Mouse (Mus musculus) cerebellum, postnatal 4 days (tissue): ENCODE data around the gene Nt5c3b.
A peak's percentile ranks its signal among the peaks of the same experiment; 100 is the strongest.

Source experiments
- DNase-seq, 2 experiments: peaks; one replicate each; pipeline ENCODE4 v3.0.0; 2022; ENCODE audit warnings: low spot score in 2 of 2, mixed read lengths in 1 of 2

Nt5c3b gene

DNA sequence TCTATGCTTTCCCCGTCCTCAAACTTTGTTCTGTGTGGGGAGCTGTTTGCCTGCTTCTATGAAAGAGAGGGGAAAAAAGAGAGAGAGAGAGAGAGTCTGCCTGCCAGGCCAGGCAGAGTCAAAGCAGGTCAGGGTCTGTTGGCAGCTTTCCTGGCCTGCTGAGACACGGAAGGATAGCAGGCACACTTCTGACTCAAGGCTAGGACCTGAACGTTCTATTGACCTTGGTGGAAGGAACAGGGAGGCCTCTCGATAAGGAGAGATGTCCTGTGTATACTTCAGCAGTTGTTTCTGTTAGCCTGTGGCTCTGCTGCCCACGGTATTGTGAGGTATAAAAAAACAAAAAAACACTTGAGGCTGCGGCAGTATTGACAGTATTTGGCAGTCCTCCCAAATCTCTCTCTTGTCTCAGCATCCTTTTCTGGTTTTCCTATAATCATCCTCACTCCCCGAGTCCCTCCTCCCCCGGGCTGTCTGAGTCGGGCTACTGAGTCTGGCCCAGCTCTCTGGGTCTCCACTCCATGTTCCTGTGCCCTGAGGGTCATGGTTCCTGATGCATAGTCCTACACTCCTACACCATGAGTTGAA lies 12.9 kb downstream of the Nt5c3b start:
- DNase-seq, result no peak

DNA sequence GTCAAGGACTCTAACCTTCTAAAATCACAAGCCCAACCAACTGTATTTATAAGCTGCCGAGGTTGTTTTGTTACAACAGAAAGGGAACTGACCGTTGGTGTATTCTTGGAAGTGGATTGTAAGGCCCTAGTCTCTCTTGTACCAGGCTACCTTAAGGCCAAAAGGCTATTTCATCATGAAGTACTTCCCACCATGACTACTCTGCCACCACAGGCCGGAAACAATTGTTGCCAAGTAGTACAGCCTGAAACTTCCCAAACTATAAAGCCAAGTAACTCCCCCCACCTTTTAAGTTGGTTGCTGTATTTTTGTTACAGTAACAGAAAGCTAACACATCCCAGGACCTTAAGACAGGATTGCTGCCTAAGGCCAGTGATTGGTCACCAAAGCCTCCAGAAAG lies 14.8 kb downstream of the Nt5c3b start:
- no peak for DNase-seq

DNA sequence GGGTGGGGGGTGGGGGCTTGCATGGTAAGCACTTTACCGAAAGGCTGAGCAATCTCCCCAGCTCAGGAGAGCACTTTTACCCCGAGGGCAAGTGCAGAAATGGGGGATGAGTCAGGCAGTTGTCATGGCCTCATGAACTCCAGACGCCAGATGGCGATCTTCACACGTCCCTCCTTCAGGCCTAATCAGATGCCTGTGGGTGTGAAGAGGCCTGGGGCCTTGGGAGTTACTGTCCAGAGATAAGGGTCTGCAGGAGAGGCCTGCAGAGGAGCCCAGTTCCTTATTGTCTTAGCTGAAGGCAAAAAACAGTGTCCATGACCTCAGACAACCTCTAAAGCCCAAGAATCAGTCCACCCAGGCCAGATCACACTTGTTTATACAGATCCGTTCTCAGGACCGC lies 15.8 kb downstream of the Nt5c3b start:
- DNase-seq, result peak in 1 of 2 experiments; percentile 62

DNA sequence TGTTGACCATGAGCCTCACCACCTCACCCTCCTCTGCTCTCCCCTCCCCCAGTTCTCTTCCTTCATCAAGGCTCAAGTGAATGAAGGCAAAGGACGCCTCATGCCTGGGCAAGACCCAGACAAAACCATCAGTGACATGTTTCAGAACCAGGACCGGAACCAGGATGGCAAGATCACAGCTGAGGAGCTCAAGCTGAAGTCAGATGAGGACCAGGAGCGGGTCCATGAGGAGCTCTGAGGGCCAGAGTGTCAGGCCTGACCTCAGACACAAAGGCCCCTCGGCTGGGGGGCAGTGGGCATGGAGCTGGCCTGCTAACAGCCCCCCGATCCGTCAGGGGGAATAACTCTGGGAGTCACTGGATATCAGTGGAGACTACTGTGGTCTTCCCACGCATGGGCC lies 17.8 kb downstream of the Nt5c3b start:
- DNase-seq, result no peak

DNA sequence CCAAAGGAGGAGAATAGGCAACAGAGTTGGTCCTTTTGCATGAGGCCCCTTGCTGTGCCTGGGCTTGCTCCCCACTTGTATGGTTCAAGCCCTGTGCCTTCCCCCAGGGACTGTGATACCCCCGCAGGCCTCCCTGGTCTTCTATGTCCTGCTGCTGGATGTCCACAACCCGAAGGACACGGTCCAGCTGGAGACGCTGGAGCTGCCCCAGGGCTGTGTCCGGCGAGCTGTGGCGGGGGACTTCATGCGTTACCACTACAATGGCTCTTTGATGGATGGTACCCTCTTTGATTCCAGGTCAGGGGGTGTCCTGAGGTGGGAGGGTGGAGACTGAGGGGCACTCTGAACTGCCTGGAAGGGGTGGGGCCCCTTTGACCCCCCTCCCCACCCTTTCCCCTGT lies 20.1 kb downstream of the Nt5c3b start:
- DNase-seq, result no peak

DNA sequence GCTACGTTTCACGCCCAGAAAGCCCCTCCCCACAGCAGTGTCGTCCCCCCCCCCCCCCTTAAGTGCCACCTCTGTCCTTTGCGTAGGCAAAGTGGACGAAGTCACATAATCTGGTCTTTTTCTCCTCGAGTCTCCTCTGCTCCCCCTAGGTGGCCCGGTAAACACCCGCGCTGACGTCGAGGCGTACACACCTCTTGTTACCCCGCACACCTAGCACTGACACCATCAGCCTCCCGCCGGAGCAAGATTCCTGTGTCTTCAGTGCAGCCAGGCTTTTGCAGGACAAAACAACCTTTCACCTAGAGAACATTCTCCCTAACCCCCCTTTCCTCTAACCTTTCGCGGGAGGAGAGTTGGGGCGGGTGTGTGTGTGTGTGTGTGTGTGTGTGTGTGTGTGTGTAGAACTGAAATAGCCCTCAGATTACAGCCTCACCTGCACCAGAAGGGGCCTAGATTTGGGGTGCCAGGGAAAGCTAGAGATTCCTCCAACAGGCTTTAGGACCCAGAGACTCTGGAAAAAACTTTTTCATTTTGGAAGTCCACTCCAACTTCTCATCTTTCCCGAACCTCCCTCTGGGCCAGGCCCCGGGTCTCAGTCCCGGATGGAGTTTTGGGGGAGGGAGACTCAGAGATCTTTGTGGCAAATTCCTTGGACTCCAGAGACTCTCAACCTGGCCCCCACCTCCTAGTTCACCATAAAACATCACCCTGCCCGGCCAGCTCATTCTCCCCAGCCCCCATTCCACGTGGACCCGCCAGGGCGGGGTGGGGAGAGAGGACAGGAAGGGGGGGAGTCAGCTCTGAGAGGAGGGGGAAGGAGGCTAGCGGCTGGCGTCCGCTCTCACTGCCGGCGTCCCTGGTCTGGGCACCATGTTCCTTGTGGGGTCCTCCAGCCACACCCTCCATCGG lies 26.4 kb downstream of the Nt5c3b start, which contains the start of gene Fkbp10:
TSS of gene Fkbp10 (plus strand) at position 784 of the 909 bp plus-strand sequence.
- no peak for DNase-seq

DNA sequence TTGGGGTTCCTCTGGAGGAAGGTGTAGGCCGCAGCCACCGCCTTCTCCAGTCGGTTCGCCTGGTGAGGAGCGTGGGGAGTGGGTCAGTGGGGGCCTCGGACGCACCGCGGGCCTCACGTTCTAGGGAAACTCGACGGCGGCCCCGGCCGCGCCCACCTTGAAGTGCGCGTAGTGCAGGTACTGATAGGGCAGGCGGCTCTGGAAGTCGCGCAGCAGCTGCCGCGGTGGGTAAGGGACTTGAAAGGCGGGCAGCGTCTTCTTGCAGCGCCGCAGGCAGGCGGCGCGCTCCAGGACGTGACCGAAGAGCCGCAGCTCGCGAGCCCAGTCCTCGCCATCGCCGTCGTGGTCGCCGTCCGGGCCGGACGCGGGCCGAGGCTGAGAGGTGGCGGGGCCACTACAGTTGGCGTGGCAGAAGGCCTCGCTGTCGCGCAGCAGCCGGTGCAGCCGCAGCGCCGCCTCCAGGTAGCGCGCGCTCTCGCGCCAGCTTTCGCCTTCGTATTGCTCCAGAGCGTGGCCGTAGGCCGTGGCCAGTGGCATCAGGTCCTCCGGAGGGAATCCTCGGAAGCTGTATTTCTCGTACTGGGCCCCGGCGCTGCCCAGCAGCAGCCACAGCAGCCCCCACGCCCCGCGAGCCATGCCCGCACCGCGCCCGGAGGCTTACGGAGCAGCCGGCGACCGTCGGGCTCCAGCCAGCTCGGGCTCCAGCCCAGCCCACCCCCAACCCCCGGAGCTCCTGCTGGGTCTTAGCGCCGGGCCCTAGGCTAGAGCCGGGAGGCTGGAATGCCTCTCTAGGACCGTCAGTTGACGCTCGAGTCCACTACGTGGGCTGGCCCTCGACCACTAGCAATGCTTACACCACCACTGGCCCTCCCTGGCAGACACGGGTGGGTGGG lies 27.3 kb downstream of the Nt5c3b start, which contains the start of gene P3h4:
TSS of gene P3h4 (minus strand) at position 816 of the 893 bp plus-strand sequence.
- peak; percentile 68 to 87 for DNase-seq

DNA sequence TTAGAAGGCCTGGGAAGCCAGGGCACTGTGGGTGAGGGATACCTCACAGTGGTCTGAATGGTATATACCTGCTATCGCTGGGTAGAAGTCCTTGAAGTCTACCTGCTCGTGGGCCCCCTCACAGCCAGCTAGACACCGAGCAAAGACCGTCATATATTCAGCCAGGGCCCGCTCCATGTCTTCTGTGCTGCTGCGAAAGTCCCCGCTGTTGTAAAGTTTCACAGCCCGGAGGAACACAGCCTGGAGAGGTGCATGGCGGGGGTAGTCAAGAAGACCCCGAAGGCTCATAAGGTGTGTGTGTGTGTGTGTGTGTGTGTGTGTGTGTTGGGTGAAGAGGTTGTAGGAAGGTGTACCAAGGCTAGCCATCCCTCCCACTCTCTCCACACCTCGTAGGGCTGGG lies 28.1 kb downstream of the Nt5c3b start:
- DNase-seq, result no peak

DNA sequence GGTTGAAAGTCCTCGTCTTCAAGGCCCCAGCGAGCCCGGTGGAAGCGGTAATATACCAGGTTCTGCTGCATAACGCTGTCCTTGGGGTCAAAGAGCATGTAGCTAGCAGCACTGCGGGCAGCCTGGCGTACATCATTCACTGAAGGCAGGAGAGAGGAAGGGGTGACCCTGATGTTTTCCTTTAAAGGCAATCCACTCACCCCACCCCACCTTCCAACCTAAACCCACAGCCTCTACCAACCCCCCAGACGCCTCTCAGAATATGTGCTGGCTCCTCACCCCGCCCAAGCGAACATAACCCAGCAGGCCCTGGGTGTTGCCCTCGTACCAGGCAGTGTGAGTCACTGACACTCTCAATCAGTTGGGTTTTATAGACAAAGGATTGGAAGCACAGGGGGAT lies 29.9 kb downstream of the Nt5c3b start:
- no peak for DNase-seq

DNA sequence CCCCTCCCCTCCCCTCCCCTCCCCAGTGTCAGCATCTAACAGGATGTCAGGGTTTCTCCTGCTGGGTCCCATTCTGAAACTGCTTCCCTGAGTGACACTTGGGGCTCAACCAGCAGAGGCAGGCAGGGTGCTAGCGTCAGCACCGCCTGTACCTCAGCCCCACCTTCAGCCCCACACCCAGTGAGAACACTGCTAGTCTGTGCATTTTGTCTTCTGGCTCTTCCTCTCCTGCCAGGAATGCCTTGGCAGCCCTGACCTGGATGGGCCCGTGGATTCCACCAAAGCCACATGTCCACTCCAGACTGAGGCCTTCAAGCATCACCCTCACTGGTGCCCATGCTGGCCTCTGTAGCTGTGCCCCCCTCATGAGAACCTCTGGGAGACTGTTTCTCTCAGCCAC lies 31.9 kb downstream of the Nt5c3b start:
- no peak for DNase-seq

DNA sequence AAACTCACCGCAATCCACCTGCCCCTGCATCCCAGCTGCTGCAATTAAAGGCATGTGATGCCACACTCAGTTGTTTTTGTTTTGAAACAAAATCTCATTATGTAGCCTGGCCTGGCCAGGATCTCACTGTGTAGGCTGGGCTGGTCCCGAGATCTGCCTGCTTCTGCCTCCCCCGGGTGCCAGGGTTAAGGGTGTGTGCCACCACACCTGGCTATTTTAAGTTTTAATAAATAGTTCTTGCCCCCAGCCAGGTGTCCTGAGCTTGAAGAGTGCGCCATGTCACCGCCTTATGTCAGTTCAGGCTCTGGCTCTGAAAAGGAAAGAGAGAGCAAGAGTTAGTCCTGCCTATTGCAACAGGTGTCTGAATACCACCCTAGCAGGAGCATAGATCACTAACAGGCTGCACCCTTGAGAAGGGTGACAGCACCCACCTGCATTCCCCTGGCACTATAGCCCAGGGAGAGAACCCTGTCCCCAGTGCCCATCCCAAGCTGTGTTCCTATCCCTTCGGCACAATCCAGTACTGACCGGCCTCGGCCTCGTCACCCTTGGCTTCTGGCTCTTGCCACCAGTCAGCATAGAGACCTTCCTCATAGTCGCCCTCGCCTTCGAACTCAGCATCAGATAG lies 32.7 kb downstream of the Nt5c3b start:
- DNase-seq, result no peak

DNA sequence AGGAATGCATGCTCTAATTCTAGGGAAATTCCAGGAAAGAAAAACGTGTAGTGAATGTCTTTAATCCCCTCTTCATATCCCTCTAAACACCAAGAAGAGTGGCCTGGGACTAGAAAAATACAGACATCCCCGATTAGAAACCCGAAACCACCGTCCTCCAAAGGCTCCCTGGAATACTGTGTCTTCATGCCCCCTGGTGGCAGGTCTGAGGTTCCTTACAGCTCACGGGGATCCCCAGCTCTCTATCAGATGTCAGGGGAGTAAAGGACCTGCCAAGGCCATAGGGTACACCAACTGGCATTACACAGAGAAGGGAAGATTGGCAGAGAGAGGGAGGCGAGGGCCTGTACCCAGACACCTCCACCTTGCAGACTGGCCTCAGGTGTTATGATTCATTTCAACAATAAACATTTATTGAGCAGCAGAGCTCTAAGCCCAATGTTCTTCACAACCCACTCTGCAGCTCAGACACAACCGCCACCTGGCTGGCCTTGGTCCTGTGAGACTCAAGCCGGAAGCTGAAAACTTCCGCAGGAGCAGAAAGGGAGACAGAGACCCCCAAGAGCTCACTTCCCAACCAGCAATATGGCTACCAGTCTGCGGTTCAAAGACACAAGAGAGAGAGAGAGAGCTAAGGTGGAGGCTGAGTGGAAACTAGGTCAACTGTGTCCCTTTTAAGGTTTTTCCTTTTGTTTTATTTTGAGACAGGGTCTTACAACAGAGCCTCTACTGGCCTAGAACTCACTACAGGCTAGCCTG lies 33.4 kb downstream of the Nt5c3b start:
- DNase-seq, result peak in 1 of 2 experiments; percentile 49

DNA sequence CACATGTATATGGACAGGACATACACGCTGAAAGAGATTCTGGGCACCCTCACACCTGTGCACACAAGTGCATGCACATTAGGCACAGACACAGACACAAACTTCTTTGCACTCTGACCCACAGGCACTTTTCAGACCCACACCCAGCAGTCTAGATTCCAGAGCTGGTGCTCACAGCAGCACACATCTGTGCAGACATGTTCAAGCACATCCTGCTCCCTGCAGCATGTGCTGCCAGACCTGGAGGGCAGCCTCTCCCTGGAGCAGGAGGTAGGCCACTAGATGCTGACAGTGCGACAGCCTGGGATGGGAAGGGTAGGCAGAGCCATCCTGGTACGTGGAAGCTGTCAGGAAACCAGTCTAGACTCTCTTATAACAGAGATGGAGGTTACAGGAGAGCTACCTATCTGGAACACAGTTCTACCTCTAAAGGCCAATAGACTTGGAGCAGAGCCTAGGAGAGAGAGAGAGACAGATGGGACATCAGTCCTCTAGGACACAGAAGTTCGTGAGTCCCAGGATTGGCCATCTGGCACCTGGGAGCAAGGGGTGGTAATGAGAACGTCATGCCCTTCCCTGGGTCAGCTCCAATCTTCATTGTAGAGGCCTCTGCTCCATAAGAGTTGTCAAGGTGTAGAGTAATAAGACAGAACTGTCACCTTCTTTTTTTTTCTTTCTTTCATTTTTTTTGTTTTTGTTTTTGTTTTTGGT lies 34.5 kb downstream of the Nt5c3b start:
- no peak for DNase-seq

DNA sequence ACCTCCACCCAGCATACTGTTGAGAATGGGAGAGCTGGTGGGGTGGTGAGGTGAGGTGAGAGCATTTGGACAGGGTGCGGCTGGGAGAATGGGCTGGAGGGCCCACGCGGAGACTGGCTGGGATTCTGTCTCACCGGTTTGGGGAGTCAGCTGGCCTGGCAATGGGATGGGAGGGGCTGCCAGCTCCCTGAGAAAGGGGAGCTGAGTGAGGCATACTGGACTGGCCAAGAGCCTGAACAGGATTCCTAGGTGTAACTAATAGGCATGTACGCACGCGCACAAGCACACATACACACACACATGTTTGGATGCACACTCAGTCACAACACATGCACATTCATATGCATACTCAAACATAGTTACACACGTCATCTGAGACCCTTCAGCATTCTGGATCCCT lies 35.3 kb downstream of the Nt5c3b start:
- no peak for DNase-seq

DNA sequence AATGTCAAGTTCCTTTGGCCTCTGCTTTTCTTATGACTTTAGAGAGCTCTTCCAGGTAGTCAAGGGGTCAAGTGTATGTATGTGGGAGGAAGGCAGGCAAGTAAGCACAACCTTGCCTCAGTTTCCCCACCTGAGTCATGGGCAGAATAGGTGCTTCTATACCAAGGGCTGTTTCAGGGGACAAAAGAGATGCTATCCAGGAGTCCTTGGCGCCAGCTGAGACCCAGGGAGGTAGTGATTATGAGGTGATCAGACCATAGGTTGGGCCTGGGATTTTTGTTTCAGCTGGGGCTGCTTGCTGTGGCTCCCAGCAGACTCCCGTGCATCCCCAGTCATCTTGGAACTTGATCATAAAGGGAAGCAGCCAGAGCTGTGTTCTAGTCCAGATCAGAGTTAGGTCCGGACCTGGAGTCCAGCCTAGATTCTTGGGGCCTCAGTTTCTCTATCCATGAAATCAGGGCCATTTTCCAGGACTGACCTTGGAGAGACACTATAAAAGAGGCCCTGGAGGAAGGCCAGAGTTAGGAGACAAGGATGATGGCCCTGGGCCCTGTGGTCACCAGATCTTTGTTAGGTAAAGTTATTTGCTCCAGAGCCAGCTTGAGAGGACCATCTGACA lies 37.0 kb downstream of the Nt5c3b start:
- DNase-seq, result no peak

DNA sequence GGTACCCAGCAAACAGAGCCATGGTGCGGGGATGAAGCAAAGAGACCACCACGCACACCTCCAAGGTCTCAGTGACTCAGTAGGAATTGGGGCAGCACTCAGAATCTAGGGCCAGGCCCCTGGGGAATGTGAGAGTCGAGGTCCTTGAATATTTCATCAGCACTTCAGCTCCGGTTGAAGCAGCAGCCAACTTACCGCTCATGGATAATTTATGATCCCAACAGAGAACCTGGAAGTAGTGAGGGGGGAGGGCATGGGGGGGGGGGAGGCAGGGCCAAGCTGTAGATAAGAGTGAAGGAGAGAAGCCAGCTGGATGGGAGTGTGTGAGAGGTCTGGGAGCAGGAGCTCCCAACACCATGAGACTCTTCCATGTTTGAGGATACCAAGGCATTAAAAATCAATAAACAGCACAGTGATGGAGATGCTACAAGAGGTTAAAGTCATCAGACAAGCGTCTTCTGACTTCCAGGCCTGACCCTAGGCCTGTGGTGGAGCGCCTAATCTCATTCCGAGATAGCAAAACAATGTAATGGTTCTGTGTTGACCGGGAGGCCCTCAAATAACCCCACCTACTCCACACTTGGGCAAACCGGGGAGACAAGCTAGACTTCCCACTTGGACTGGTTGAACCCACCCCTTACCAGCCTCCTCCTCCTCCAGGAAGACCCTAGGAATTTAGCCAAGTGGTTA lies 38.0 kb downstream of the Nt5c3b start:
- no peak for DNase-seq

DNA sequence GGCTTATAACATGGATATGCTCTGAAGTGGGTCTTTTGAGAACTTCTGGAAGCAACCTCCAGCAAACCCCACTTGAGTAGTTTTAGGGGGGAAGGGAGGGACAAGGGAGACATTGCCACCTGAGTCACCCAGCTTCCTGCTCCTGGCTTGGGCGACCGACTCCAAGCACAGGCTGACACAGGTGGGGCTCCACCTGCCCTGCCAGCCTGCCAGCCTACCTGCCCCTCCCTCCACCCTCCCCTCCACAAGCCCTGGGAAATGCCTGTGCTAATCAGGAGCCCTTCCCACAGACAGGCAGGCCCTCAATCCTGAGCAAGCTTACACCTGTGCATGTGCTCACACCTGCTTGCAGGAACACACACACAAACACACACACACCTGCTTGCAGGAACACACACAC lies 38.9 kb downstream of the Nt5c3b start:
- DNase-seq, result no peak

DNA sequence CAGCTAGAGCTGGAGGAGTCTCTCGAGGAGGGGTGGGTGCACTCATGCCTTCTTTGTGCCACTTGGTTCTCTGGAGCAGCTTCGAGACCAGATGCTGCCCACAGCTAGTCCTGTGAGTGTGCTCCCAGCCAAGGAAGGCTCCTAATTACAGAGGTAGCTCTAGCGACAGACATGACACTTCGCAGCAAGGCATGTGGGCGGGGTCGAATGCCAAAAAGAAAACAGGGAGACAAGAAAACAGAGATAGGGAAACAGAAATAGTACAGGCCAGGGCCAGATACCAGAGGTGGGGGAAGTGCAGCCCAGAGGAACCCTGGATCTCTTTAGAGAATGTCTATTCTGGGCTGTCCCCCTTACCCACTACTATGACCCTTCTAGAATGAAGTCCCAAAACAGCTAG lies 39.4 kb downstream of the Nt5c3b start:
- DNase-seq, result no peak

DNA sequence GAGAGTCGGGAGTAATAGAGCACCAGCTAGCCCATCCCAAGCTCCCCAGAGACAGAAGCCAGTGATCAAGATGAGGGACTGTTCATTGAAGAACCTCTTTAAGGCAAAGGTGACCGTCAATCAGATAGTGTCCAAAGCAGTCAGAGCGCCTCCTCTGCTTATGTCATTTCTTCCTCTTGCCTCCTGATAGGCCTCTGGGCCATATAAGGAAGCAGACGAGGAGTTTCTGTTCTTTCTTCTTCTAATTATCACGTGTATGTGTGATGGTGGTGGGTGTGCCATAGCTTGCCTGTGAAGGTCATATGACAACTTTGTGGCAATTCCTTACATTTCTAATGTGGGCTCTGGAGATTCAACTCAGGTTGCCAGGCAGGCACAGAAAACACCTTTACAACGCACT lies 40.8 kb downstream of the Nt5c3b start:
- DNase-seq, result no peak
